Comparison of ENCODE assay signal across 27 mouse cellular contexts in the genomic region with DNA sequence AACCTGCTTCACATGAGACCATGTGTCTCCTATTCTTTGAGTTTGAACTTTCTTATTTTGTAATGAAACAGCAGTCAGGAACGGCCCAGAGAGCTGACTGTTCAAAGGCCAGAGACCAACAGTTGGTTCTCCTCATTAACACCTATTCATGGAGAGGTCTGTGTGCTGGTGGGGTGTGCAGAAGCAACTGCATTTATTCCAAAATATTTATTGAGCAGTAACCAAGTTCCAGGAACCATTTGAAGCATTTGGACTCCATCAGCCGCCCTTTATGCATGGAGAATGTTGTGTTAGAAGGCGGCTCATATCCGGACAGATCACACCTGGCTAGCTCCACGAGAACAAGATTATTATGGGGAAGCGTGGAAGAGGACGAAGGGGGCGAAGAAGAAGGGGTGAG. TPM values are rescaled to one million over a fixed set of nuclear protein-coding genes. Genes with fewer than 3 reads are reported as not detected.
A peak's percentile ranks its signal among the peaks of the same experiment; 100 is the strongest.
DNase-seq lines count a peak whose midpoint lies in the region; ATAC-seq and TF ChIP-seq lines count a peak whose summit lies in the region.
"Had no signal": no experiment of that assay in that cellular context is flagged by ENCODE, and none has a peak within 500 bp of the region (broad histone marks: within the 10 kb centered on the region; RNA-seq: fewer than 3 reads in every experiment).

No protein-coding gene starts in this region.

- DNase-seq in lung, embryonic 14.5 days, result peak; percentile 32
- DNase-seq in lung, adult 2 months, result no peak
- peak; percentile 7 for DNase-seq in lung, postnatal 14 days
- peak; percentile 6 to 32 for DNase-seq in lung, postnatal 4 days
- DNase-seq in heart, adult 9 months (ENCODE audit: low spot score in 2 of 2), result no peak
- no peak for DNase-seq in cerebellum, postnatal 4 days (ENCODE audit: low spot score in 2 of 2)
- DNase-seq: adrenal gland, adult 8-10 months; adrenal gland, postnatal 25 days; cerebellum, adult 11-12 months; cerebellum, adult 8-10 months; cerebellum, postnatal 14 days; forebrain, postnatal 0 days; gastrocnemius, adult 2 months; gastrocnemius, postnatal 25 days; heart, adult 18-20 months; heart, postnatal 14 days; heart, postnatal 4 days had no signal

- H3K4me2 ChIP-seq in lung, embryonic 14.5 days, result no peak overlapping the region
- H3K4me2 ChIP-seq in lung, embryonic 16.5 days (ENCODE audit: low read depth, low read length), result no peak overlapping the region
- H3K4me2 ChIP-seq: embryonic facial prominence, embryonic 12.5 days; embryonic facial prominence, embryonic 15.5 days; heart, embryonic 13.5 days; hindbrain, embryonic 14.5 days had no signal

- no peaks in the 10 kb centered on the region for H3K4me1 ChIP-seq in lung, embryonic 14.5 days (ENCODE audit: insufficient read depth)
- no peaks in the 10 kb centered on the region for H3K4me1 ChIP-seq in lung, adult 2 months (ENCODE audit: control insufficient read depth, insufficient read depth, low read length)
- H3K4me1 ChIP-seq in lung, embryonic 16.5 days (replicated peaks; ENCODE audit: control insufficient read depth, insufficient read depth, low read length), result no peaks in the 10 kb centered on the region
- H3K4me1 ChIP-seq: embryonic facial prominence, embryonic 12.5 days; embryonic facial prominence, embryonic 15.5 days; heart, embryonic 10.5 days; heart, embryonic 13.5 days had no signal

- H3K27ac ChIP-seq in lung, embryonic 14.5 days (ENCODE audit: low read depth), result no peak overlapping the region
- no peak overlapping the region for H3K27ac ChIP-seq in lung, embryonic 16.5 days (ENCODE audit: low read length)
- H3K27ac ChIP-seq: embryonic facial prominence, embryonic 12.5 days; embryonic facial prominence, embryonic 15.5 days; gastrocnemius, adult 2 months; heart, embryonic 10.5 days; heart, embryonic 13.5 days; hindbrain, embryonic 14.5 days had no signal

- TF ChIP-seq POLR2A in lung, adult 2 months (IDR thresholded peaks at IDR 0.05; ENCODE audit: borderline replicate concordance, extremely low read depth, low read depth, low read length), result no peak

- no peak for TF ChIP-seq CTCF in lung, embryonic 14.5 days (IDR thresholded peaks at IDR 0.05; ENCODE audit: low read depth)
- no peak for TF ChIP-seq CTCF in lung, adult 2 months (IDR thresholded peaks at IDR 0.05; ENCODE audit: insufficient read depth, low read length)

- H3K9me3 ChIP-seq in lung, embryonic 14.5 days (ENCODE audit: low read depth, low read length), result no peaks in the 10 kb centered on the region
- no peaks in the 10 kb centered on the region for H3K9me3 ChIP-seq in lung, embryonic 16.5 days (ENCODE audit: control insufficient read depth, low read length)
- H3K9me3 ChIP-seq: embryonic facial prominence, embryonic 12.5 days; embryonic facial prominence, embryonic 15.5 days; heart, embryonic 10.5 days; heart, embryonic 13.5 days had no signal

- H3K9ac ChIP-seq in lung, embryonic 14.5 days, result no peak overlapping the region
- no peak overlapping the region for H3K9ac ChIP-seq in lung, embryonic 16.5 days (ENCODE audit: low read length)
- H3K9ac ChIP-seq: embryonic facial prominence, embryonic 12.5 days; embryonic facial prominence, embryonic 15.5 days; forebrain, postnatal 0 days; heart, embryonic 13.5 days; hindbrain, embryonic 14.5 days had no signal

- no peaks in the 10 kb centered on the region for H3K27me3 ChIP-seq in lung, embryonic 14.5 days (ENCODE audit: insufficient read depth, low read length)
- H3K27me3 ChIP-seq in lung, embryonic 16.5 days (ENCODE audit: control insufficient read depth, insufficient read depth, low read depth, low read length), result no peaks in the 10 kb centered on the region

- peak; percentile 21; the same call in 1 of the 2 replicates for ATAC-seq in lung, embryonic 14.5 days (ENCODE audit: insufficient read depth)
- ATAC-seq in lung, embryonic 16.5 days (ENCODE audit: low read depth), result peak; percentile 43
- ATAC-seq: activated CD4-positive, CD25-positive, alpha-beta regulatory T cell, adult 4 months; forebrain, embryonic 14.5 days; forebrain, postnatal 0 days had no signal

- H3K36me3 ChIP-seq in lung, embryonic 14.5 days (ENCODE audit: insufficient read depth), result no peaks in the 10 kb centered on the region
- no peaks in the 10 kb centered on the region for H3K36me3 ChIP-seq in lung, embryonic 16.5 days (ENCODE audit: control insufficient read depth, insufficient read depth, low read length)
- H3K36me3 ChIP-seq: embryonic facial prominence, embryonic 12.5 days; embryonic facial prominence, embryonic 15.5 days; heart, embryonic 10.5 days; heart, embryonic 13.5 days had no signal

- 66% methylated on average over 8 of the region's 8 CpGs for WGBS in lung, embryonic 14.5 days
- 79% methylated on average over 8 of the region's 8 CpGs for WGBS in lung, adult 2 months
- 71% methylated on average over 8 of the region's 8 CpGs for WGBS in lung, embryonic 16.5 days

- H3K4me3 ChIP-seq in lung, embryonic 14.5 days (ENCODE audit: low read depth, low read length), result no peak overlapping the region
- H3K4me3 ChIP-seq in lung, adult 2 months (replicated peaks; ENCODE audit: extremely low read depth, low read depth, low read length), result no peak overlapping the region
- H3K4me3 ChIP-seq in lung, embryonic 16.5 days (ENCODE audit: low read length), result no peak overlapping the region
- H3K4me3 ChIP-seq: embryonic facial prominence, embryonic 12.5 days; embryonic facial prominence, embryonic 15.5 days; gastrocnemius, adult 2 months; heart, embryonic 10.5 days; heart, embryonic 13.5 days had no signal

RNA-seq across cellular contexts. Expression of a gene that starts 18.0 kb away (rescaled TPM):
- 0.04 and 0.24 TPM in 2 replicates for polyA plus RNA-seq in lung, embryonic 14.5 days (2014; fragmentation: Nextera tagmentation; extraction: Ambion mirVana)
- polyA plus RNA-seq in lung, adult 2 months (2012; rRNA removed), result 0.41 and 1.0 TPM in 2 replicates
- 0.49 and 0.63 TPM in 2 replicates for polyA plus RNA-seq in lung, embryonic 16.5 days (2015; fragmentation: Nextera tagmentation; extraction: Ambion mirVana)
- polyA plus RNA-seq: activated CD4-positive, CD25-positive, alpha-beta regulatory T cell, adult 4 months; forebrain, embryonic 11.5 days; heart, embryonic 10.5 days; hindbrain, embryonic 11.5 days; hindbrain, embryonic 14.5 days had no signal

Comparison
In these comparisons a context has a peak if more than half of its experiments do, and no peak if none do; other contexts are left out.
1. DNase-seq: peak in lung, embryonic 14.5 days (single experiment), lung, postnatal 14 days (single experiment) and lung, postnatal 4 days (2 of 2); none in lung, adult 2 months (single experiment), heart, adult 9 months (0 of 2) and cerebellum, postnatal 4 days (0 of 2).